Mouse (Mus musculus): ENCODE data around the gene Mars2.

DNA sequence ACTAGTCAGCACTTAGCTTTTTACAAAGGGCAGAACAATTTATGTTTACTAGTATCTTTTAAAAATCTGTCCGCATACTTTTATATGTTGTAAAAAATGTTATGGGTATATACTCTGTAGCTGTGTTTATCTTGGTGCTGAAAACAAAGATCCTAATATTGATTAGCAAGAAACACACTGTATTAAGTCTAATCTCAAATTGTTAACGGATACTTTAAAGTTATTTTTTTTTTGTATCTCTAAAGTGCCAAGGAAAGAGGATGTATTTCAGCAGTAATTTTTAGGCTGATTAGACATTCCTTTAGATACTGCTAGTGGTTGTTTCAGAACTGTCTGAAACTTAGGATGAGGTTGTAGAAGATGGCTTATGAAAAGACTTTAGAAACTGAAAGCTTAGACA, 9.4 kb downstream of the Mars2 start:
- TF ChIP-seq CTCF (IDR thresholded peaks at IDR 0.05) (no peak), EP300 (IDR thresholded peaks at IDR 0.05) (no peak)
